Mouse (Mus musculus) lung, adult 2 months (tissue): ENCODE results near the gene Tufm.

Experiments used
- CTCF ChIP-seq: fragments of 200-500 bp; IDR thresholded peaks from 2 replicates; pipeline ENCODE4 v1.5.1; 2011; ENCODE audit warnings: mild to moderate bottlenecking, low read length, control low read depth; ENCODE audit not compliant: insufficient read depth
- POLR2A ChIP-seq: fragments of 200-500 bp; IDR thresholded peaks from 2 replicates; pipeline ENCODE4 v1.6.1; 2011; ENCODE audit warnings: low read depth, mild to moderate bottlenecking, control low read depth, low read length, borderline replicate concordance; ENCODE audit errors: extremely low read depth

DNA sequence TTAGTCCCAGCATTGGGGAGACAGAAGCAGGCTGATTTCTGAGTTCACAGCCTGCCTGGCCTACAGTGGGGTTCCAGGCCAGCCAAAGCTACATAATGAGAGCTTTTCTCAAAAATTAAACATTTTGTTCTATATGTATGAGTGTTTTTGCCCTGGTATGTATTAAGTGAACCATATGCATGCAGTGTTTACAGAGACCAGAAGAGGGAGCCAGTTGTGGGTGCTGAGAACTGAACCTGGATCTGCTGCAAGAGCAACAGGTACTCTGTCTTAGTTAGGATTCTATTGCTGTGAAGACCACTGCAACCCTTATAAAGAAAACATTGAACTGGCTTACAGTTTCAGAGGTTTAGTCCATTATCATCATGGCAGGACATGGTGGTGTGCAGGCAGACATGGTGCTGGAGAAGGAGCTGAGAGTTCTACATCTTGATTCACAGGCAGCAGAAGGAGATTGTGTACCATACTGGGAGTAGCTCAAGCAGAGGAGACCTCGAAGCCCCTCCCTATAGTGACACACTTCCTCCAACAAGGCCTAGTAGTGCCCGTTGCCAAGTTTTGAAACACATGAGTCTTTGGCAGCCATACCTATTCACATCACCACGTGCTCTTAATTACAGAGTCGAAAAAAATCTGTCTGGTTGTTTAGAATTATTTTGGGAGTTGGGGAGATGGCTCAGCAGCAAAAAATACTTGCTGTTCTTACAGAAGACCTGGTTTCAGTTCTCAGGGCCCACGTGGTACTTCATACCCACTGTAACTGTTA, 50.8 kb downstream of the Tufm start:
- TF ChIP-seq CTCF (no peak), POLR2A (no peak)
